Mouse (Mus musculus): Measurements from ENCODE around the gene Mtmr3. TPM values are rescaled to one million over a fixed set of nuclear protein-coding genes. Genes with fewer than 3 reads are reported as not detected.

The Mtmr3 gene
- total and polyA plus RNA-seq, 3 experiments, result 29.1 to 31.9 TPM; not detected in 1

DNA sequence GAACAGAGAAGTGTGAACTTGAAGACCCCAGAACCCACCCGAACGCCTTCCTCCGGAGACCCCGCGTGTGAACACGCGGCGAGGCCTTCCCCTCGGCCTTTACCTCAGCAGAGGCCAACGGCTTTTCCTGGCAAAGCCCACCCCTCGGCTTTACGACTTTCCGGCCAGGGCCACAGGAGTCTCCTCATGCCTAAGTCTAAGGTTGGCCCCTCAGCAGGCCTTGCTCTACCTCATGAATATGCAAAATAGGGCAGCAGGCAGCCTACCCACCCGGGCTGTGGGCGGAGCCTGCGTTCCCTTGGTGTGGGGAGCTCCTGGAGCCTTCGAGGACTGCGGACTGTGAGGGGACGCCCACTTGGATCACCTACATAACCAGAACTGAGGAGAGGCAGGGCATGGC lies 153.7 kb downstream of the Mtmr3 start, which contains the start of gene Hormad2:
Hormad2 (minus strand) TSS at position 128 of the 400 bp plus-strand sequence.
- TF ChIP-seq HCFC1 (IDR thresholded peaks at IDR 0.05; ENCODE audit: low read depth, low read length) (peak; percentile 75), ELF1 (IDR thresholded peaks at IDR 0.05; ENCODE audit: low read depth, low read length) (peak; percentile 46; the same call in 1 of the 2 replicates), NELFE (IDR thresholded peaks at IDR 0.05; ENCODE audit: low read depth, low read length) (peak; percentile 83), UBTF (IDR thresholded peaks at IDR 0.05; ENCODE audit: borderline replicate concordance, insufficient read depth, low read depth, low read length) (no peak), MYB (IDR thresholded peaks at IDR 0.05; ENCODE audit: low read depth, low read length) (peak; percentile 55; the same call in 1 of the 2 replicates), GATA1 (IDR thresholded peaks at IDR 0.05; ENCODE audit: low read depth, low read length) (no peak), MYC (IDR thresholded peaks at IDR 0.05; ENCODE audit: low read depth, low read length) (peak; percentile 68), POLR2A (IDR thresholded peaks at IDR 0.05; ENCODE audit: control insufficient read depth in 1 of 2, insufficient read depth in 1 of 2, low read depth in 1 of 2, low read length in 2 of 2, poor library complexity in 1 of 2) (peak; percentile 49 to 88; a peak in 3 of 4 replicates), MAFK (IDR thresholded peaks at IDR 0.05; ENCODE audit: borderline replicate concordance, low read depth, low read length) (no peak), ETS1 (IDR thresholded peaks at IDR 0.05; ENCODE audit: low read depth, low read length) (0 out of 2 replicates have a peak, but pooled peaks have one; percentile 15), TBP (IDR thresholded peaks at IDR 0.05; ENCODE audit: low read depth, low read length) (peak; percentile 62), CTCF (IDR thresholded peaks at IDR 0.05 in 2 of 3, conservative IDR thresholded peaks at IDR 0.05 in 1 of 3; ENCODE audit: control insufficient read depth in 1 of 3, insufficient read depth in 1 of 3, low read depth in 2 of 3, low read length in 3 of 3, poor library complexity in 1 of 3, severe bottlenecking in 1 of 3) (no peak), MAX (IDR thresholded peaks at IDR 0.05; ENCODE audit: low read length) (peak; percentile 79), ZMIZ1 (IDR thresholded peaks at IDR 0.05; ENCODE audit: low read depth, low read length) (peak; percentile 53; the same call in 1 of the 2 replicates), MXI1 (IDR thresholded peaks at IDR 0.05; ENCODE audit: low read depth, low read length) (peak; percentile 49; the same call in 1 of the 2 replicates), POLR2AphosphoS5 (IDR thresholded peaks at IDR 0.05; ENCODE audit: borderline replicate concordance, low read depth, low read length) (no peak), NRF1 (IDR thresholded peaks at IDR 0.05; ENCODE audit: insufficient read depth, low read depth, low read length, poor library complexity, severe bottlenecking) (0 out of 2 replicates have a peak, but pooled peaks have one; percentile 10), TCF12 (IDR thresholded peaks at IDR 0.05; ENCODE audit: low read depth, low read length) (peak; percentile 32; the same call in 1 of the 2 replicates)
- peaks cover 0 to 9% of the 10 kb centered on the region in 2 experiments; a peak in 1 of 4 replicates for H3K4me1 ChIP-seq (ENCODE audit: control insufficient read depth in 1 of 2, insufficient read depth in 2 of 2, low read length in 2 of 2)
- H3K9ac ChIP-seq (ENCODE audit: control insufficient read depth, low read depth, low read length, poor library complexity, severe bottlenecking), result peak within 1 kb of the TSS; percentile 64
- H3K79me2 ChIP-seq (ENCODE audit: control insufficient read depth, insufficient read depth, low read length, poor library complexity), result peaks cover 4% of the 10 kb centered on the region
- peak within 1 kb of the TSS; percentile 59 to 76 for H3K4me3 ChIP-seq (ENCODE audit: control insufficient read depth in 1 of 2, insufficient read depth in 1 of 2, low read depth in 2 of 2, low read length in 2 of 2)
- peak within 1 kb of the TSS; percentile 29 for H3K27ac ChIP-seq (ENCODE audit: control insufficient read depth, low read depth, low read length)
- peak; percentile 93 for DNase-seq (ENCODE audit: low read depth, low spot score)
- peaks cover 0 to 11% of the 10 kb centered on the region in 2 experiments; a peak in 2 of 4 replicates for H3K36me3 ChIP-seq (ENCODE audit: control insufficient read depth in 1 of 2, insufficient read depth in 2 of 2, low read length in 2 of 2)
- no peaks in the 10 kb centered on the region for H3K9me3 ChIP-seq (replicated peaks; ENCODE audit: insufficient read depth, low read length)
- H3K27me3 ChIP-seq (ENCODE audit: control insufficient read depth in 1 of 2, insufficient read depth in 2 of 2, low read length in 2 of 2), result no peaks in the 10 kb centered on the region; a peak in 1 of 4 replicates

- Histone ChIP-seq H3K4me3 (ENCODE audit: control insufficient read depth in 1 of 2, insufficient read depth in 1 of 2, low read depth in 2 of 2, low read length in 2 of 2) (no peak overlapping the region), H3K9ac (ENCODE audit: control insufficient read depth, low read depth, low read length, poor library complexity, severe bottlenecking) (no peak overlapping the region), H3K27ac (ENCODE audit: control insufficient read depth, low read depth, low read length) (no peak overlapping the region), H3K27me3 (ENCODE audit: control insufficient read depth in 1 of 2, insufficient read depth in 2 of 2, low read length in 2 of 2) (no peaks in the 10 kb centered on the region), H3K4me1 (ENCODE audit: control insufficient read depth in 1 of 2, insufficient read depth in 2 of 2, low read length in 2 of 2) (peaks cover 0 to 9% of the 10 kb centered on the region in 2 experiments; a peak in 1 of 4 replicates), H3K9me3 (replicated peaks; ENCODE audit: insufficient read depth, low read length) (no peaks in the 10 kb centered on the region), H3K36me3 (ENCODE audit: control insufficient read depth in 1 of 2, insufficient read depth in 2 of 2, low read length in 2 of 2) (peaks cover 0 to 11% of the 10 kb centered on the region in 2 experiments; a peak in 3 of 4 replicates), H3K79me2 (ENCODE audit: control insufficient read depth, insufficient read depth, low read length, poor library complexity) (peaks cover 4% of the 10 kb centered on the region)
- peak; percentile 31 for DNase-seq (ENCODE audit: low read depth, low spot score)
- TF ChIP-seq MYC (IDR thresholded peaks at IDR 0.05; ENCODE audit: low read depth, low read length), result no peak
- no peak for TF ChIP-seq RCOR1 (IDR thresholded peaks at IDR 0.05; ENCODE audit: low read depth, low read length)
- no peak for TF ChIP-seq ZMIZ1 (IDR thresholded peaks at IDR 0.05; ENCODE audit: low read depth, low read length)
- TF ChIP-seq NELFE (IDR thresholded peaks at IDR 0.05; ENCODE audit: low read depth, low read length), result no peak
- TF ChIP-seq MXI1 (IDR thresholded peaks at IDR 0.05; ENCODE audit: low read depth, low read length), result no peak
- TF ChIP-seq SMC3 (IDR thresholded peaks at IDR 0.05; ENCODE audit: low read depth, low read length), result no peak
- no peak for TF ChIP-seq TBP (IDR thresholded peaks at IDR 0.05; ENCODE audit: low read depth, low read length)
- TF ChIP-seq RAD21 (IDR thresholded peaks at IDR 0.05; ENCODE audit: low read depth, low read length), result no peak
- no peak for TF ChIP-seq E2F4 (IDR thresholded peaks at IDR 0.05; ENCODE audit: borderline replicate concordance, low read depth, low read length)
- TF ChIP-seq JUND (IDR thresholded peaks at IDR 0.05; ENCODE audit: low read depth, low read length), result no peak
- no peak for TF ChIP-seq ZC3H11A (IDR thresholded peaks at IDR 0.05; ENCODE audit: low read depth, low read length)
- no peak for TF ChIP-seq POLR2AphosphoS2 (IDR thresholded peaks at IDR 0.05; ENCODE audit: low read length)
- TF ChIP-seq ETS1 (IDR thresholded peaks at IDR 0.05; ENCODE audit: low read depth, low read length), result no peak
- TF ChIP-seq TAL1 (IDR thresholded peaks at IDR 0.05; ENCODE audit: low read length), result no peak
- no peak for TF ChIP-seq MAX (IDR thresholded peaks at IDR 0.05; ENCODE audit: low read length)
- TF ChIP-seq TCF12 (IDR thresholded peaks at IDR 0.05; ENCODE audit: low read depth, low read length), result no peak
- no peak for TF ChIP-seq GABPA (IDR thresholded peaks at IDR 0.05; ENCODE audit: low read depth, low read length)
- no peak for TF ChIP-seq ZNF384 (IDR thresholded peaks at IDR 0.05; ENCODE audit: low read depth, low read length)
Measured at GRCm38 (mm10) chr11:4438211-4438610, 156.5 kb downstream of the Mtmr3 start.

All from MEL (cell line).